Mouse (Mus musculus) layer of hippocampus, adult 9-11 months (tissue): ENCODE measurements around the gene Nyap2.
"Not testable (repeated sequence)": the region's sequence is repeated elsewhere in the genome, so short reads cannot be mapped to it uniquely, and the experiment has no call there.

ENCODE experiments used
- DNase-seq: peaks from one replicate; pipeline ENCODE4 v3.0.0; 2022

The Nyap2 gene

DNA sequence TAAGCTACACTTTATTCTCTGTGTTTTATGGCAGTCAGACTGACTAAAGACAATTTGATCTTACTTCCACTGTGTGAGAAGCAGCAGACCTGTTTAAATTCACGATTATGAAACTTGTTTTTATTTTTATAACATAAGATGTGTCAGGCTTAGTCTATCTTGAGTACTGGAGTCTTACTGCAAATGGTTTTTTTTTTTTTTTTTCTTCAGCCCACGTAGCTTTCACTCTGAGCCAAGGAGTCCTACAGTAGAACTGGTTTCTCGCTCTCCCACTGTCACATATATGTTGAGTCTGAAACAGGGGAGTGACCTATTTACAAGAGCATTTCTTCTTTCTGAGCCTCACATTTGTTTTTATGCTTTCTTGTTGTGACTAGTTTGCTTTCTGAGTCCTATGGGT, 103.9 kb downstream of the Nyap2 start:
- no peak for DNase-seq

GRCm38 (mm10) chr1:81209536-81209935, 132.8 kb downstream of the Nyap2 start:
- DNase-seq = no peak

DNA sequence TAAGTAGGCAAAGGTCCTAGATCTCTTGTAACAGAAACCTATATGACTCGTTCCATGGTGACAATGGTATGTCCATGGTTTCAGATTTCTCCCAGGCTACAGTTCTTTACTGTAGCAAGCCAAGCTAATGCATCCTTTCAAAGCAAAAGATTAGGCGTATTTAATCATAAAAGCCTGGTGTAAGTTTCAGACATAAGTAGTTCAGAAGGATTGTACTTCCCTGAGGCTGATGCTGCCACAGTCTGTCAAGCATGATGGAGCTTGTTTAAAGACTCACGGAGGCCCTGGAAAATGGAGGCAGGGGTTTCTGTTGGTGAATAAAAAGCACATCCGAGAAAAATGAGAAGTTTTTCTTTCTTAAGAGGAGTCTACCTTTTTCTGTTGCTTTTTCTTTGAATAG, 134.7 kb downstream of the Nyap2 start:
- no peak for DNase-seq

GRCm38 (mm10) chr1:81219790-81220189, 143.0 kb downstream of the Nyap2 start:
- no peak for DNase-seq

- no peak for DNase-seq
Observed at GRCm38 (mm10) chr1:81231759-81232406, 155.1 kb downstream of the Nyap2 start.

DNA sequence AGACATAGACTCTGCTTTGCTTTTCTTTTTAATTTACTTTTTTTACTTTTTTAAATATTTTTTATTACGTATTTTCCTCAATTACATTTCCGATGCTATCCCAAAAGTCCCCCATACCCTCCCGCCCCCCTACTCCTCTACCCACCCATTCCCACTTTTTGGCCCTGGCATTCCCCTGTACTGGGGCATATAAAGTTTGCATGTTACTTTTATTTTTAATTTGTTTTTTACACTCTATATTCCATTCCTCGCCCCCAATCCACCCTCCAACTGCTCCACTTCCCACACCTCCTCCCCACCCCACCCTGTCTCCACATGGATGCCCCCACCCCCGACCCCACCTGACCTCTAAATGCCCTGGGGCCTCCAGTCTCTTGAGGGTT, 155.6 kb downstream of the Nyap2 start:
- DNase-seq = not testable (repeated sequence)

GRCm38 (mm10) chr1:81248447-81249205, 171.9 kb downstream of the Nyap2 start:
- no peak for DNase-seq

DNA sequence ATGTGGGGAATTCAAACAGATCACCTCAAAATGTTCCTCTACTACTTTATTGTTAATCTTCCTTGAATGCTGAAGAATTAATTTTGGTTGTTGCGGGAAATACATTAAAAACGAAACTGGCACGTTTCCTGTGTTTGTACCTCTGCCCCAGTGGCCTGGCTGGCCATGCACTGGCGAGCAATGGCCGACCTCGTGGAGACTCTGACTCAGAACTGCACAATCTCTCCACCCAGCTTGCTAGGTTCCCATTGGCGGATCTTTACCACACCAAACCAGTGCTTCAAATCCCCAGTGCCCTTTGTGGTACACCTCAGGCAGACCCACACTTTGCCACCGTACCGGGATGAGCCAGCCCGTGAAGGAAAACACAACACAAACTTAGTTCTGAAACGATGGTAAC, 173.3 kb downstream of the Nyap2 start:
- no peak for DNase-seq

DNA sequence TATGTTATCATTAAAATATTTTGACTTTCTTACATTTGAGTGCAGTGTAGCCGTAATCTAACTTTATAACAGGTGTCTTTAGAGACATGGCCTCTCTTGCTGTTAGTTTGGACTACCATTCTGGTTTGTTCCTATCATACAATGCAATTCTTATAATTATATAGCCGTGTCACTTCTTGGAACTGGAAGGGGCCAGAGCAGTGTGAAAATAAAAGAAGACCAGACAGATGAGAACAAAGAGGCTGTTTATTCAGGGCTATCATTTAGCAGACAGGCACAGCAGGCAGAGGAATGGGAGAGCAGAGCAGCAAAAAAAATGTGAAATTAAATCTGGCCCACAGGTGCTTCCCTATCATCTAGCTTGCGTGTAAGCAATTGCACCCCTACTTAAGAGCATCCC, 189.7 kb downstream of the Nyap2 start:
- DNase-seq = no peak

DNA sequence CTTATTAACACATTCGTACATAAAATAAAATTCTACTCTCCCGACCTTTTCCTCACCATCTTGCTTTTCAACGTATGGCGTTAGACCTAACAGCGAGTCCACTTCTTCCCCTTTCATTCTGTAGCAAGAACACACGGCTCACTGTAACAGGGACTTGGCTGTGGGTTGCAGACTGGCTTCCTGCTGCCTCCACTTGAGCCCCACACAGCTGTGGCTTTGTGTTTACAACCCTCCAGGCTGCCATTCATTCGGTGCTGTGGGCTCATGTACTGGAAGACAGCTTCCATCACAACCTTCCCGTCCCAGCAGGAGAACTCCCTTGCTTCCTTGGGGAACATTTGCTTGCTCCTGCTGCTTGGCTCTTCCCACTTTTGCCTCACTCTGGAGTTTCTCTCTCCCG, 204.2 kb downstream of the Nyap2 start:
- peak; percentile 11 for DNase-seq

DNA sequence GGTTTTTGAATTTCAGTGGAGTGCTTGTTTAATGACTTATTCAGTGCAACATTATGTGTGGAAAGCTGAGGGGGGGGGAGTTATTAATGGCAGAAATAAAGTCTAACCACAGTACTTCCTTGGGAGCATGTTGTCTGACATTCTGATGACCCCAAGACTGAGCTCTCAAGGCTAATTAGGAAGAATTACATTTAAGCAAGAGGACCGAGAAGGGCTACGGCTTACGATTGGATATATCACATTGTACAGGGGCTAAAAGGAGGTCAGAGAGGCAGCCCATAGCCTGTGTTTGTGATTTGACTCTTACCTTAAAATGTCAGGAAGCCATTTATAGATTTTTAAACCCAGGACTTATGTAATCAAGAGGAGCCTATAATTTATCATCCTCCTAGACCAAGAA, 208.9 kb downstream of the Nyap2 start:
- no peak for DNase-seq

- peak; percentile 5 for DNase-seq
Observed at GRCm38 (mm10) chr1:81287088-81287487, 210.3 kb downstream of the Nyap2 start.

GRCm38 (mm10) chr1:81300735-81301134, 224.0 kb downstream of the Nyap2 start:
- DNase-seq = peak; percentile 23

GRCm38 (mm10) chr1:81301661-81302060, 224.9 kb downstream of the Nyap2 start:
- peak; percentile 39 for DNase-seq

DNA sequence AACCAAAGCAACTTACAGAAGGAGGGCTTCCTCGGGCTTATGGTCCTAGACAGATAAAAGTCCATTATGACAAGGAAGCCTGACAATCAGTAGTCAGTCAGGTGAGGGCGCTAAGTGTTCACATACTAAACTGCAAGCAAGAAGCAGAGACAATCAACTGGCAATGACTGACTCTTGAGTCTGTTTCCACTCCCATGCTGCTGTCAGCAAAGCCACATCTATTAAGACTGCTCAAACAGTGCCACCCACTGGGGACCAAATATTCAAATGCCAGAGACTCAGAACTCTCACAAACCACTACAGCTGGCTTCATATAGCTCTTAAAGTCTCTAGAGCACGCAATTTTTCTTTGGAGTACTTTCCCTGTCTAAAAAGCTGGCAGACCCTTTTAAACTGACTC, 226.6 kb downstream of the Nyap2 start:
- no peak for DNase-seq

GRCm38 (mm10) chr1:81307407-81307806, 230.7 kb downstream of the Nyap2 start:
- DNase-seq = no peak

- DNase-seq = no peak
Observed at GRCm38 (mm10) chr1:81307934-81308333, 231.2 kb downstream of the Nyap2 start.

DNA sequence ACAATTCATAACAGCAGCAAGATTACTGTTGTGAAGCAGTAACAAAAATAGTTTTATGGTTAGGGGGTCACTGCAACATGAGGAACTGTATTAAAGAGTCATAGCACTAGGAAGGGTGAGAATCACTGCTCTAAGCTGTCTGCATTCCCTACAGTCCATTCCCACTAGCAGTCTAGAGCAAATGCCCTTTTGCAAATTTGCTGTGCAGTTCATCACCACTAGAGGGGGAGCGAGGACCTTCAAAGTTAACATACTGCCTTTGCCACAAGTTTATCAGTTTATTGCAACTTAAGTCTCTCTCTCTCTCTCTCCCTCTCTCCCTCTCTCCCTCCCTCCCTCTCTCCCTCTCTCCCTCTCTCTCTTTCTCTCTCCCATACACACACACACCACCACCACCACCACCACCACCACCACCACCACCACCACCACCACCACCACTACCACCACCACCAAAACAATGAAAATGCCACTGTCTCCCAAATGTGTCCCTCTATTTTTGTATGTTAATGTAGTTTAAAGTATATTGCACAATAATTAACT, 233.4 kb downstream of the Nyap2 start:
- peak; percentile 38 for DNase-seq

- peak; percentile 44 for DNase-seq
Observed at GRCm38 (mm10) chr1:81316403-81316994, 239.7 kb downstream of the Nyap2 start.

GRCm38 (mm10) chr1:81316995-81317413, 240.3 kb downstream of the Nyap2 start:
- DNase-seq = no peak

DNA sequence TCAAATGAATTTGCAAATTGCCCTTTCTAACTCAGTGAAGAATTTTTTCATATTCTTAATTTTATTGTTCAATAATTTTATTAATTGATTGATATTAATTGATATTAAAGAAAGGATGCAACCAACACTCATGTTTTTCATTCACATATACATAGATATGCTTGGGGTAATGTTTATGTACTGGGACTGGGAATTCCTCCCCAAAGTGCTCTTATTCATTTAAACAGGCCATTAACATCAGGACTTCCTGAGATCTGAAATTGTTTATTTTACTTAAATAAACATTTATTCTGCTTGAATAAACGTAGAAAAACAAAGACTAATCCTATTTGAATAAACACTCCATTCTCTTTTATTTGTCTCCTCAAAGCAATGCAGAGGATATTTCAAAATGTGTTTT, 311.0 kb downstream of the Nyap2 start:
- DNase-seq = no peak
